Mouse (Mus musculus): ENCODE results near the gene Stx6. TPM values are rescaled to one million over a fixed set of nuclear protein-coding genes. Genes with fewer than 3 reads are reported as not detected.

Stx6 gene
- polyA plus RNA-seq, 1 experiment from 2014 or later: 85.0 TPM

DNA sequence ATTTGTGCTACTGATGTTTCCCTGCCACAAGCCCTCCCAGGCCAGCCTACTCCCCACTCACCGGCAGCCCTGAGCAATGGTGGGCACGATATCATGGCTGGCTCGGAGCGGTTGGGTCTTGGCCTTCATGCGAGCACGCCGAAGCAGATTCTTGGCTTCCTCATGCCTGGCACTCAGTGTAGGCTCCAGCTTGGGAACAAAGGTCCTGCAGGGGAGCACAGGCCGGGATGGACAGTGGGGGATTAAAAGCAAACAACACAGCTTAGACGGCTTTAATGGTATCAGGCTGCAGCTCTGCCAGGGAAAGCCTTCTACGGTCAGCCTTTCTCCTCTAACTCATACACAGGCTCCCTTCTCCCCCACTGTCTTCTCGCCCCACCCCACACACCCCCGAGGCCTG lies 73.9 kb downstream of the Stx6 start:
- Histone ChIP-seq H3K4me1 (peaks cover 98% of the 10 kb centered on the region), H3K4me3 (no peak overlapping the region), H3K36me3 (replicated peaks) (no peaks in the 10 kb centered on the region; the same call in 1 of the 2 replicates), H3K9me3 (no peaks in the 10 kb centered on the region), H3K27ac (replicated peaks) (peak overlapping the region; percentile 83), H3K27me3 (replicated peaks; ENCODE audit: low read depth, poor library complexity, severe bottlenecking) (no peaks in the 10 kb centered on the region)
- no peak for DNase-seq (ENCODE audit: low spot score)
- WGBS: 58% methylated on average over 12 of the region's 12 CpGs

DNA sequence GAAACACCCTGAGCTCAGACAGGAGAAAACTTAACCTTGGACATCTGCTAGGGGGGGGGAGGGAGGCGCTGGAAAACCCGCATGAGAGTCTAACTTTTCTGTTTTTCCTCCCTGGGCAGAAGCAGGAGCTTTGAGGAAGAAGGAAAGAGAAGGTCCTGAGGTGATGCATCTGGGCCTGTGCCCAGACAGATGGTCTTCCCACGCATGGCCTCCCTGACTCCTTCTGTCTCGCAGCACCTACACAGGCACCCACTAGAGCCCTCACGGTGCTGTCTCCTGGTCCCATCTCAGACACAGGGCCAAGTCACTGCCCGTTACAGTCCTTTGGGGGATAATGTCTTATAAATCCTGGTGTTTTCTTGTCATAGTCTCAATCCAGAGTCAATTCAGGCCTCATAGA lies 74.3 kb downstream of the Stx6 start:
- Histone ChIP-seq H3K27me3 (replicated peaks; ENCODE audit: low read depth, poor library complexity, severe bottlenecking) (no peaks in the 10 kb centered on the region), H3K36me3 (replicated peaks) (no peaks in the 10 kb centered on the region; the same call in 1 of the 2 replicates), H3K4me1 (peaks cover 98% of the 10 kb centered on the region), H3K9me3 (no peaks in the 10 kb centered on the region), H3K4me3 (no peak overlapping the region), H3K27ac (replicated peaks) (peak overlapping the region; percentile 83)
- DNase-seq (ENCODE audit: low spot score): no peak
- WGBS: 78% methylated on average over 6 of the region's 6 CpGs

DNA sequence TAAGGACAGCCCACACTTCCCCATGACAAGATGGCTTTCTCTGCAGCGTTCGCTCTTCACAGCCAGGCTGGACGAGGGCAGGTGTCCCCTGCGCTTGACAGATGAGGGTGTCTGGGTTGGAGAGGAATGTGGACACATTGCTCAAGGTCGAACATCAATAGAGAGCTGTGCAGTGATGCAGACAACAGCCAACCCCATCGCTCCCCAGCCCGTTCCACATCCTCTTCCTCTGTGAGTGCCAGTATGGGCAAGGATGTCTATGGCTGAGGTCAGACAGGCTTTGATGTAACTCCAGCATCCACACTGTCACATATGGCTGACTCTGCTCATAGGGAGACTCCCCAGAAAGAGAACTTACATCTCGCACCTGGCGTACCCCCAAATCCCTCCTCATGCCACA lies 74.9 kb downstream of the Stx6 start:
- Histone ChIP-seq H3K27me3 (replicated peaks; ENCODE audit: low read depth, poor library complexity, severe bottlenecking) (no peaks in the 10 kb centered on the region), H3K27ac (replicated peaks) (peak overlapping the region; percentile 87), H3K9me3 (no peaks in the 10 kb centered on the region), H3K4me1 (peaks cover 95% of the 10 kb centered on the region), H3K4me3 (no peak overlapping the region), H3K36me3 (replicated peaks) (peaks cover 3% of the 10 kb centered on the region; the same call in 1 of the 2 replicates)
- WGBS: 86% methylated on average over 9 of the region's 9 CpGs
- no peak for DNase-seq (ENCODE audit: low spot score)

DNA sequence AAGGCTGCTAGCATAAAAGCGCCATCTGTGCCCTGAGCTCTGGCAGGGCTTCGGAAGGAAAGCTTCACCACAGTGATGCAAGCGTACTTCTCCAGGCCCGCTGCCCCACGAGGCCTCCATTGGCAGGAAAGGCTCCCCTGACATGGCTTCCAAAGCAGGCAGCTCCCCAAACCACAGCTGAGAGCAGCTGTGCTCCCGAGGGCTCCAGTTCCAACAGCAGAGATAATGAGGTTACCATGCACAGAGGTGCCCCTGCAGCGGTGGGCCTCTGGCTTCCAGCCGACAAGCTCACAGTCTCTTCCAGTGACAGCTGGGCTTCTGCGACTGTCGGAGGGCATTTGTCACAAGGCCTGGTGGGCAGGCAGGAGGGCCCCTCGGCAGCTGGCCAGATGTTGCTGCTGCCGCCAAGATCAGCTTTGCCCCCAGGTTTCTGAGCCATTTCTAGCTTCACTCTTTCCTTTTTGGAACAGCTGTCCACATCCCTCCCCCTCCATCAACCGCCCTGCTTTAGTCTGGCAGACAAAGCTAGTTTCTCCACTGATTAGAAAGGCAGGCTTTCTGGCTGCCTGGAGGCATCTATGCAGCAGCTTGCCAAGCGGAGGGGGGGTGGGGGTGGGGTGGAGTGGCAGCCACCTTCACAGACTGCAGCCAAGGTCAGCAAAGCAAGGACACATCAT lies 75.6 kb downstream of the Stx6 start:
- 26% methylated on average over 14 of the region's 14 CpGs for WGBS
- H3K4me3 ChIP-seq: peak overlapping the region; percentile 17; the same call in 1 of the 2 replicates
- H3K4me1 ChIP-seq: peaks cover 91% of the 10 kb centered on the region
- peak; percentile 57 for DNase-seq (ENCODE audit: low spot score)
- H3K9me3 ChIP-seq: no peaks in the 10 kb centered on the region
- peak overlapping the region; percentile 87 for H3K27ac ChIP-seq (replicated peaks)
- no peaks in the 10 kb centered on the region for H3K27me3 ChIP-seq (replicated peaks; ENCODE audit: low read depth, poor library complexity, severe bottlenecking)
- peaks cover 5% of the 10 kb centered on the region; the same call in 1 of the 2 replicates for H3K36me3 ChIP-seq (replicated peaks)

DNA sequence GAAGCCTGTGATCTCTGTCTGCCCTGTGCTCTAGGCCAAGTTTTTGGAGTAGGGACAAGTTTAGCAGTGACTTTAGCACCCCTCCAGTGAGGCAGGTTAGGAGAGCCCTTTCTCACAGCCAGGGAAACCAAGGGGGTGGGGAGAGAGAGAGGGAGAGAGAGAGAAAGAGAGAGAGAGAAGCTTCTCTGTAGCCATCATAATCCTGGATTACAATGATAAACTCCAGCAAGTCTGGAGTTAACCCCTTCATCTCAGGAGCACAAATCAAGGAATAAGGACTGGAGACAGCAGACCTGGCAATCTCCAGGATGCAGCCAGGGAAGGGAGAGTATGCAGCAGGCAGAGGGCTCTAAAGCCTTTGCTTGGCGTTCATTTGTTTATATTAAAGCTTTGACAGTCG lies 77.1 kb downstream of the Stx6 start:
- WGBS: 42% methylated on average over 2 of the region's 2 CpGs
- Histone ChIP-seq H3K27me3 (replicated peaks; ENCODE audit: low read depth, poor library complexity, severe bottlenecking) (no peaks in the 10 kb centered on the region), H3K4me3 (no peak overlapping the region), H3K4me1 (peaks cover 85% of the 10 kb centered on the region), H3K9me3 (no peaks in the 10 kb centered on the region), H3K36me3 (replicated peaks) (peaks cover 15% of the 10 kb centered on the region), H3K27ac (replicated peaks) (peak overlapping the region; percentile 63)
- DNase-seq (ENCODE audit: low spot score): no peak

DNA sequence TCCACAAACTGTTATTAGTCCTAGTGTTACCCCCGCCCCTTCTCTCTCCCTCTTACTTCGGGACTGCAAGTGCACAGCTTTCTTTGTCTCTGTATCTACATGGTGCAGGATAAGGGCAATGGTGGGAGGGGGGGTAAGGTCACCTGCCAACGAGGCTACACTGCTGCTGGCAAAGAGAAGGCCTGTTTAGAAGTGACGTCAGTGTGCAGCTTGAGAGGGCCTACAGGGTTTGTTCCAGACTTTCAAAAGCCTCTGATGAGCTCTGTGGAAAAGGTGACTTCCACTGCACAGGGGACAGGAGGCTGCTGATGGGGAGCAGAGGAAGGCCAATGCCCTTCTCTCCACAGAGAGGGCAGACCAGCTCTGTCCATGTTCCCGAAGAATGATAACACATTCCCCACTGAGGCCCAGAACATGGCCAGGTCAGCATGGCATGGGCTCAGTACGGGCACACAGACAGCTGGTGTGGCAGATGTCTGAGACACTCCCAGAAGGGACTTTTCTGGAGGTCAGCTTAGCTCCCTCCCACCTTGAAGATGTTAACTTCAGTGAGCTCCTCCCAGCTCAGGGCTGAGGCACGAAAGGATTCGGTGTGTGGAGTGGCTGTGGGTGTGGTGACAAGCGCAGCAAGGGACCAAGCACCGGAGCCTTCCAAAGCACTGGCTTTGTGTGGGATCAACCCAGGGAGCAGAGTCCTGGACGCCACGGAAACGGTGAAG lies 78.0 kb downstream of the Stx6 start:
- peaks cover 23% of the 10 kb centered on the region for H3K36me3 ChIP-seq (replicated peaks)
- H3K4me3 ChIP-seq: no peak overlapping the region
- H3K27ac ChIP-seq (replicated peaks): peak overlapping the region; percentile 63
- 65% methylated on average over 13 of the region's 13 CpGs for WGBS
- peaks cover 84% of the 10 kb centered on the region for H3K4me1 ChIP-seq
- no peak for DNase-seq (ENCODE audit: low spot score)
- H3K9me3 ChIP-seq: no peaks in the 10 kb centered on the region
- no peaks in the 10 kb centered on the region; the same call in 1 of the 2 replicates for H3K27me3 ChIP-seq (replicated peaks; ENCODE audit: low read depth, poor library complexity, severe bottlenecking)

DNA sequence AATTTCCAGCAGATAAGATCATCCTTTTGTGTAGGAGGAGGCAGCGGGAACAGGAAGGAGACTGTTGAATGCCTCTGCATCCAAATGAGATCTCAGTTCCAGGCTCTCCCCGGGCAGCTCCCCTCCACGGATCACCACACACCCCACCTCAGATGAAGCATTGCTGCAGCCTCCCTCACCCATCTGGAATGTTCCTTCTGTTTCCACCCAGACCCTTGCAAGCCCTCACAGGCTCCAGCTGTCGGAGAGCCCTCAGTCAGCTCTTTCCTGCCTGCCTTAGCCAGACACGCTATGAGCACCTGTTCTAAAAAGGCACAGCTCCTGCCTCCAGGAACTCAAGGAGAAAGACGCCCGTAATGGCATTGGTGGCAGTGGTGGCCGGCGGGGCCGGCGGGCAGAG lies 78.9 kb downstream of the Stx6 start:
- DNase-seq (ENCODE audit: low spot score): no peak
- Histone ChIP-seq H3K4me3 (no peak overlapping the region), H3K4me1 (peaks cover 78% of the 10 kb centered on the region), H3K9me3 (no peaks in the 10 kb centered on the region), H3K27me3 (replicated peaks; ENCODE audit: low read depth, poor library complexity, severe bottlenecking) (peaks cover 4% of the 10 kb centered on the region; the same call in 1 of the 2 replicates), H3K27ac (replicated peaks) (peak overlapping the region; percentile 63), H3K36me3 (replicated peaks) (peaks cover 30% of the 10 kb centered on the region)
- 77% methylated on average over 11 of the region's 11 CpGs for WGBS

DNA sequence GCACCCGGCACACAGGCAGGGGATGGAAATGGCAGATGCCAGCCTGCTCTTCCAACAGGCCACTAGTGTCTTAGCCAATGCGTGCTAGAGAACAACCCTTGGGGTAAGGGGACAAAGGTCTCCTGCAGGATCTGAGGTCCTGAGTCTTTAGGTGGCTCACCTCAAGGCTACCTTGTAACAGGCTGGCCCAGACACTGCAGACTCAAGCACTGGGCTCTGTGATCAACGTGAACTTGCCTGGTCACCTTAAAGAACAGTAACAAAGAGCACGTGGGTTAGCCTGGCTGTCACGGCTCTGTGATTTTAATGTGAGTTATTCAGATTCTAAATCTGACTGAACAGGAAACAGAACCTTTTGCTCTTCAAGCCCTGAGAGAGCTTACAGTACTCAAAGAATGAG lies 79.6 kb downstream of the Stx6 start:
- no peak for DNase-seq (ENCODE audit: low spot score)
- 89% methylated on average over 5 of the region's 5 CpGs for WGBS
- H3K4me1 ChIP-seq: peaks cover 73% of the 10 kb centered on the region
- no peak overlapping the region for H3K4me3 ChIP-seq
- peak overlapping the region; percentile 63; the same call in 1 of the 2 replicates for H3K27ac ChIP-seq (replicated peaks)
- H3K27me3 ChIP-seq (replicated peaks; ENCODE audit: low read depth, poor library complexity, severe bottlenecking): peaks cover 9% of the 10 kb centered on the region
- H3K36me3 ChIP-seq (replicated peaks): peaks cover 30% of the 10 kb centered on the region
- no peaks in the 10 kb centered on the region for H3K9me3 ChIP-seq

DNA sequence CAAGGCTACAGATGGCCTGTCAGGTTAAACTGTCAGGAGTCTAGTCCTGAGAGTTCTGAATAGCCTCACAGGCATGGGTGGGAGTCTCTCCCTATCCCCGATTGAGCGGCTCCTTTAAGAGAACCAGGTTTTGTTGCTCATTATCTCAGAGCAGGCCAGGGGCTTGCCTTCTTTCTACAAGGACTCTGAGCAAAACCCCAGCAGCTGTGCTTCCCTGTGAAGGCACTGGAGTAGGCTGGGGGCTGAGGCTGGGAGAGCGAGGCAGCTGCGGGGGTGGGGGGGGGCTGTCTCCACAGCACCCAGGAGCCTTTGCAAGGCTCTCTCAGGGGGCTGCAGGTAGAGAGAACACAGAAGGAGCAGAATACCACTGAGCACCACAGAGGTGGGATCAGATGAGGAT lies 80.7 kb downstream of the Stx6 start:
- Histone ChIP-seq H3K27ac (replicated peaks) (no peak overlapping the region), H3K4me3 (no peak overlapping the region), H3K4me1 (peaks cover 73% of the 10 kb centered on the region), H3K27me3 (replicated peaks; ENCODE audit: low read depth, poor library complexity, severe bottlenecking) (peaks cover 20% of the 10 kb centered on the region), H3K36me3 (replicated peaks) (peaks cover 30% of the 10 kb centered on the region), H3K9me3 (no peaks in the 10 kb centered on the region)
- WGBS: 82% methylated on average over 4 of the region's 4 CpGs
- no peak for DNase-seq (ENCODE audit: low spot score)

DNA sequence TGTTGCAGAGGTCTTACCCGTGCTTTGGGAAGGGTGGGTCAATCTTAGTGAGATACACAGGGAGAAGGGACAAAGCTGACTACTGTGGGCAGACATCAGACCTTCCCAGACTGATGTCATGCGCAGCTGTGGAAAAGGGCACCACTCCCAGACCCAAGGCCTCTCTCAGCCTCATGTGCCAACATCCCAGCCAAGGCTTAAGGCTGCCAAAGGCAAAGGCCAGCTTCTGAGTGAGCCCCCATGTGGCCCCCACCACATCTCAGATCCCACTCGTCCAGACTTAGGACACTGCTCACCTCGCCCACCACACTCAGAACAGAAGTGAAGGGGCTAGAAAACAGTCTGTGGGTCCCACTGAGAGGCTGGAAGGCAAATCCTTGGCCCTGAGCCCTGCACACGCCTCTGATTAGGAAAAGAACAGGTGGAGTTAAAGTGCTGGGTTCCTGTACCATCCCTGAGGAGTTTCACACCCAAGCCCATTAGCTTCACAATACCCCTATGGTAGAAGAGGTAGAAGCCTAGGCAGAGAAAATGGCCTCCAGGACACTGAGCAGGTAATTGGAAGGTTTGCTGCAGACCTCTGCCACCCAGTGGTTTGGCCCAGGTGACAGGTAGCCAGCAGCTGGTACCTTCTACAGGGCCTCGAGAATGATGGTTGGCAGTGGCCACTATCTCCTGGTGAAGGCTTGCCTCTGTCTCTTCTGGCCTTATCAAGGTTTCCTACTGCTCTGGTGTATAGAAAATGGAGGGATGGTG lies 81.6 kb downstream of the Stx6 start:
- H3K27me3 ChIP-seq (replicated peaks; ENCODE audit: low read depth, poor library complexity, severe bottlenecking): peaks cover 29% of the 10 kb centered on the region
- no peak overlapping the region for H3K4me3 ChIP-seq
- H3K4me1 ChIP-seq: peaks cover 72% of the 10 kb centered on the region
- no peak overlapping the region for H3K27ac ChIP-seq (replicated peaks)
- H3K9me3 ChIP-seq: no peaks in the 10 kb centered on the region
- 82% methylated on average over 6 of the region's 6 CpGs for WGBS
- H3K36me3 ChIP-seq (replicated peaks): peaks cover 30% of the 10 kb centered on the region
- DNase-seq (ENCODE audit: low spot score): no peak

DNA sequence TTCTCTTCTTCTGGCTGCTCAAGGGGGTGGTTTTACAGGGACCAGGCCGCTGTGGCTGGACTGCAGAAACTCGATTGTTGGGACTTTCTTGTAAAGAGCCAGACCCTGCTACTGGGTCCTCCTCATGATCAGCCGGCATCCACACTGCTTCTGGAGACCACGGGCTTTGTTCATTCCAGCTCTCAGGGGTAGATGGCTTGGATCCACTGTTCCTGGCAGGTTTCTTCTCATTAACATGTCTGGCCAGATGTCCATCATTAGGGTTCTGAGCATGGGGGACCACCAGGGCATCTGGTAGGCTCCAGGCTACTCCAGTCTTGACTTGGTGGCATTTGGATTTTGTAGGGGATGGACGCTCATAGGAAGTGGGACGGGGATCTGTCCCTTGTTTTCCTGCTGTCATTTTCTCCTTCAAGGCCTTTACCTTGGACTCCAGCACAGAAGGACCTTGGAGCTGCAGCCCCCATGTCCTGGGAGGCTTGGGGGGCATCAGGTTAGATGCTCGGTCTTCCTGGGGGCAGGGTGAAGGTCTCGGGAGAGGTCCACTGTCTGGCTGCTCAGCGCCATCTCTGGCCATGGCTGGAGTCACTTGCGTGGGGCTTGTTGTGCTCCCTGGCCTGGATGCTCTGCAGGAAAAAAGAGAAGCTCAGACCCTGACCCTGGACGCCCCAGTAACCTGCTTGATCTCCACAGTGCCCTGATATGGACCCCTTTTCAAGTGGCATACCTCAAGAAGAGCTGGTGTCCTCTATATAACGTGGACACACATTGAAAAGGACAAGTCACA lies 83.4 kb downstream of the Stx6 start:
- no peak for DNase-seq (ENCODE audit: low spot score)
- H3K27me3 ChIP-seq (replicated peaks; ENCODE audit: low read depth, poor library complexity, severe bottlenecking): peaks cover 47% of the 10 kb centered on the region
- H3K4me1 ChIP-seq: peaks cover 59% of the 10 kb centered on the region
- H3K9me3 ChIP-seq: no peaks in the 10 kb centered on the region
- no peak overlapping the region for H3K4me3 ChIP-seq
- WGBS: 80% methylated on average over 12 of the region's 12 CpGs
- H3K36me3 ChIP-seq (replicated peaks): peaks cover 30% of the 10 kb centered on the region
- no peak overlapping the region for H3K27ac ChIP-seq (replicated peaks)

DNA sequence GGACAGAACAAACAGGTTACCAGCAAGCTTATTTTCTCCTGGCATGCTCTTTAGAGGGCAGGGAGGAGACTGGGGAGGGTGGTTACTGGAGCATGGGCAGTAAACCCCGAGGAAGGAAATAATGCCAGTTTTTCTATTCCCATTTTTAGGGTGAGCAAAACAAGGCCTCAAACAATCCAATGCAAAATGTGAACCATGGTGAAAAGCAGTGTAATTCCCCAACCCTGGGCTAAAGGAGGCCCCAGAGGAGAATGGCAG lies 83.9 kb downstream of the Stx6 start:
- no peak overlapping the region for H3K4me3 ChIP-seq
- peaks cover 30% of the 10 kb centered on the region for H3K36me3 ChIP-seq (replicated peaks)
- H3K9me3 ChIP-seq: no peaks in the 10 kb centered on the region
- peaks cover 47% of the 10 kb centered on the region for H3K27me3 ChIP-seq (replicated peaks; ENCODE audit: low read depth, poor library complexity, severe bottlenecking)
- 83% methylated on average over 1 of the region's 1 CpGs for WGBS
- peaks cover 56% of the 10 kb centered on the region for H3K4me1 ChIP-seq
- no peak for DNase-seq (ENCODE audit: low spot score)
- no peak overlapping the region for H3K27ac ChIP-seq (replicated peaks)
